Mouse (Mus musculus) lung, adult 2 months (tissue): ENCODE results near the gene Ifrd2.

Experiments
- CTCF ChIP-seq: fragments of 200-500 bp; IDR thresholded peaks from 2 replicates; pipeline ENCODE4 v1.5.1; 2011; ENCODE audit warnings: mild to moderate bottlenecking, low read length, control low read depth; ENCODE audit not compliant: insufficient read depth
- POLR2A ChIP-seq: fragments of 200-500 bp; IDR thresholded peaks from 2 replicates; pipeline ENCODE4 v1.6.1; 2011; ENCODE audit warnings: low read depth, mild to moderate bottlenecking, control low read depth, low read length, borderline replicate concordance; ENCODE audit errors: extremely low read depth

DNA sequence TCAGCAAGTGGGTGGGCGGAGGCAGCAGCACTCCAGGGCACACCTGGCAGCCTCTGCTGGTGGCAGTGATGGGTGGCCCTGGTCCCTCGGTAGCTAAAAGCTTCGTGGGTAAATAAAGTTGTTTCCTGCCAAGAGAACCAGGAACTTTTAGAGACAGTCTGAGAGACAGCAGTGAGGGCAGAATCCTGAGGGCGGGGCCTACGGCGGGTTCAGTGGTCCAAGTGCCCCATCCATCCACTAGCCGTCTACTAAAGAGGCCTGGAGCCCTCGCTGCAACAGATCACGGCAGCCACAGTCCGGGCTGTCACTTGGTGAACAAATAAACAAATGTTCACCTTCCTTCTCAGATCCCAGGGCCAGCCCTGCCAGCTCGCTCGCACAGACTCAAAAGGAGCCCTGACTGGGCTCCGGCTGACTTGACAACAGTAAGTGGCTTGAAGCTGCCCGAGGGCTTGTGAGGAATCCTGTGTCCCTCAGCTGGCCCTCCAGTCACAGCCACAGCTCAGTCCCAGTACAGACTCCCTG, 42.5 kb downstream of the Ifrd2 start:
- no peak for TF ChIP-seq CTCF
- no peak for TF ChIP-seq POLR2A
